Mouse (Mus musculus): ENCODE measurements around the gene Wipf1. TPM values are rescaled to one million over a fixed set of nuclear protein-coding genes. Genes with fewer than 3 reads are reported as not detected.
A peak's percentile ranks its signal among the peaks of the same experiment; 100 is the strongest.

The Wipf1 gene
- polyA plus RNA-seq, 1 experiment, result 37.6 TPM

DNA sequence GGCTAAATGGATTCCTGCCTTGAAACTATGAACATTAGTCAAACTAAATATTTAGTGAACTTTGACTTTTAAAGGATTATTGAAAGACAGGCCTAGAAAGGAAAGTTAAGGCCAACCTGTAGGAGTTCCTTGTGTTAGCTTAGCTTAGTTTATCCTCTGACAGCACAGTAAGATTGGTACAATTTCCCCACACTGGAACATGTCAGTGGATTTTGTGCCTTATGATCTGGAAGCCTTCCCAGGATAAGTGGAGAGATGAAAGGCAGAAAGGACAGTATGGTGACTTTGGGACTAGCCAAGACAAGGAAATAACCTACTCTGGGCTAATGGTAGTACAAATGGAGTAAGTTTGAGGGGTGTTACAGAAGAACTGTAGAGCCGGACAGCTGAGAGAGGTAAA lies 141.7 kb downstream of the Wipf1 start:
- Histone ChIP-seq H3K4me1 (ENCODE audit: control insufficient read depth, insufficient read depth, low read length) (no peaks in the 10 kb centered on the region), H3K27ac (ENCODE audit: insufficient read depth, low read length) (no peak overlapping the region)
- TF ChIP-seq POLR2A (IDR thresholded peaks at IDR 0.05; ENCODE audit: low read depth, low read length), result no peak
- no peak for TF ChIP-seq CTCF (IDR thresholded peaks at IDR 0.05; ENCODE audit: borderline replicate concordance, insufficient read depth, low read length)

GRCm38 (mm10) chr2:73386356-73387046 lies 143.0 kb downstream of the Wipf1 start, which contains the start of gene Gpr155:
Gene Gpr155 (minus strand): TSS chr2:73386572.
- Histone ChIP-seq H3K27ac (ENCODE audit: insufficient read depth, low read length) (peak within 1 kb of the TSS; percentile 61), H3K4me1 (ENCODE audit: control insufficient read depth, insufficient read depth, low read length) (no peaks in the 10 kb centered on the region), H3K4me3 (ENCODE audit: insufficient read depth, low read length) (peak within 1 kb of the TSS; percentile 64)
- peak; percentile 83 for TF ChIP-seq POLR2A (IDR thresholded peaks at IDR 0.05; ENCODE audit: low read depth, low read length)
- TF ChIP-seq CTCF (IDR thresholded peaks at IDR 0.05; ENCODE audit: borderline replicate concordance, insufficient read depth, low read length), result no peak

More for the DNA sequence above, 141.7 kb downstream of the Wipf1 start:
- H3K4me3 ChIP-seq (ENCODE audit: insufficient read depth, low read length), result no peak overlapping the region

- Histone ChIP-seq H3K27ac (ENCODE audit: insufficient read depth, low read length) (no peak overlapping the region), H3K4me1 (ENCODE audit: control insufficient read depth, insufficient read depth, low read length) (no peaks in the 10 kb centered on the region), H3K4me3 (ENCODE audit: insufficient read depth, low read length) (peak overlapping the region; percentile 64)
- TF ChIP-seq POLR2A (IDR thresholded peaks at IDR 0.05; ENCODE audit: low read depth, low read length), result no peak
- TF ChIP-seq CTCF (IDR thresholded peaks at IDR 0.05; ENCODE audit: borderline replicate concordance, insufficient read depth, low read length), result no peak
These were observed 143.7 kb downstream of the Wipf1 start for GRCm38 (mm10) chr2:73385641-73386355.

DNA sequence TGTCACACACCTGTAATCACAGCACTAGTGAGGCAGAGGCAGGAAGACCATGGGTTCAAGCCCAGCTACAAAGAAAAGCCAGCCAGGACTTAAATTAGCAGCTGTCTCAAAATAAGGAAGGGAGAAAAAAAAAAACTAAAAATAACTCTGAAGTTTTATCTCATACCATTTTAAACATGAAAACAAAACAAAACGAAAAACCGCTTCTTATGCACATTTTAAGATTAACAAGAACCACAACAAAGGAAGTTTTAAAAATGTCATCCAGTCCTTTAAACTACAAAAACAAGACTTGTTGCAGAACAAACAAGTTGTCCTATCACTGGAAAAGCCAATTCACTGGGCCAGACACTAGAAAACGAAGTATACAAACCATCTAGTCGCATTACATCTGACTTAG lies 144.4 kb downstream of the Wipf1 start:
- no peak overlapping the region for H3K27ac ChIP-seq (ENCODE audit: insufficient read depth, low read length)
- TF ChIP-seq POLR2A (IDR thresholded peaks at IDR 0.05; ENCODE audit: low read depth, low read length), result no peak
- no peak for TF ChIP-seq CTCF (IDR thresholded peaks at IDR 0.05; ENCODE audit: borderline replicate concordance, insufficient read depth, low read length)
- H3K4me1 ChIP-seq (ENCODE audit: control insufficient read depth, insufficient read depth, low read length), result no peaks in the 10 kb centered on the region
- H3K4me3 ChIP-seq (ENCODE audit: insufficient read depth, low read length), result no peak overlapping the region

DNA sequence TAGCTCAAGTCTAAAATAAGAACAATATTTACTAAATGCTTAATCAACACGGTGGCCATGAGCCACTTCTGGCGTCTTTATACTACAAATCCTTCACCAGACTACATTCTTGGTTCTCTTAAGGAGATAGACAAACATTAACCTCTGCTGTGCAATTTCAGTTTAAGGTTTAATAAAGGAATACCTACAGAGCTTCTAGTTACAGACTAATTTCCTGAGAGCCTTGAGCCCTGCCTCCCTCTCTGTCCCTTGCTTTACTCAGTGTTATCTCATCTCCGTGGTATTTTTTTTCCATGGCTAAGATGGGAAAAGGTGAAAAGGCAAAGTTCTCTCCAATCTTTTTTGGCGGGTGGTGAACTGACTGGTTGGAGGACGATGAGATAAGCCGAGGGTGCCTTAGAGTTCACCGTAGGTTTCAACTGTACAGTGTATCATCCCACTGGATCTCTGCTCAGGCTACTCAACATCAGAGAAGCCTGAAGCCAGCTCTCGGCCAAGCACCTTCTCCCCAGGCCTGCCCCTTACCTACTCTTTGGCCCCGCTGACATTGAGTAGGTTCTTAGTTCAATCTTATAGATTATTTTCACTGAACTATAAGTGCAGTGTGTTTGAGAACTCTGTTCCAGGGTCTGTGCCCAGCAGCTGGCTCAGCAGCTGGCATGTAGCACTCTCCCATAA lies 149.1 kb downstream of the Wipf1 start:
- Histone ChIP-seq H3K4me1 (ENCODE audit: control insufficient read depth, insufficient read depth, low read length) (no peaks in the 10 kb centered on the region), H3K27ac (ENCODE audit: insufficient read depth, low read length) (no peak overlapping the region), H3K4me3 (ENCODE audit: insufficient read depth, low read length) (no peak overlapping the region)
- TF ChIP-seq CTCF (IDR thresholded peaks at IDR 0.05; ENCODE audit: borderline replicate concordance, insufficient read depth, low read length), result no peak
- no peak for TF ChIP-seq POLR2A (IDR thresholded peaks at IDR 0.05; ENCODE audit: low read depth, low read length)

GRCm38 (mm10) chr2:73379656-73380055 lies 149.9 kb downstream of the Wipf1 start:
- Histone ChIP-seq H3K4me3 (ENCODE audit: insufficient read depth, low read length) (no peak overlapping the region), H3K4me1 (ENCODE audit: control insufficient read depth, insufficient read depth, low read length) (no peaks in the 10 kb centered on the region), H3K27ac (ENCODE audit: insufficient read depth, low read length) (no peak overlapping the region)
- no peak for TF ChIP-seq CTCF (IDR thresholded peaks at IDR 0.05; ENCODE audit: borderline replicate concordance, insufficient read depth, low read length)

Other genes starting within 250 kb of the Wipf1 start
- 23.6 and 27.3 TPM in 2 replicates for gene Scrn3, start 217.1 kb downstream of the Wipf1 start, polyA plus RNA-seq (2011; ENCODE audit: insufficient read length, low read depth, missing spikeins)
- gene Cir1, start 217.0 kb downstream of the Wipf1 start, polyA plus RNA-seq (2011; ENCODE audit: insufficient read length, low read depth, missing spikeins), result 13.0 and 16.3 TPM in 2 replicates
- 1.6 and 1.8 TPM in 2 replicates for gene Gpr155, start 143.2 kb downstream of the Wipf1 start, polyA plus RNA-seq (2011; ENCODE audit: insufficient read length, low read depth, missing spikeins)
- 0.19 and 0.37 TPM in 2 replicates for gene Chrna1, start 50.6 kb upstream of the Wipf1 start, polyA plus RNA-seq (2011; ENCODE audit: insufficient read length, low read depth, missing spikeins)
- 17.9 and 20.1 TPM in 2 replicates for gene Chn1, start 245.6 kb upstream of the Wipf1 start, polyA plus RNA-seq (2011; ENCODE audit: insufficient read length, low read depth, missing spikeins)